Mouse (Mus musculus) E14TG2a.4 (cell line): Measurements from ENCODE around the gene Igfbp4.

Experiments
- CTCF ChIP-seq: conservative IDR thresholded peaks from 2 replicates; pipeline ENCODE4 v1.5.1; 2014; ENCODE audit warnings: low read length
- POU5F1 ChIP-seq: IDR thresholded peaks from 2 replicates; pipeline ENCODE4 v1.6.1; 2014; ENCODE audit warnings: low read length, borderline replicate concordance

DNA sequence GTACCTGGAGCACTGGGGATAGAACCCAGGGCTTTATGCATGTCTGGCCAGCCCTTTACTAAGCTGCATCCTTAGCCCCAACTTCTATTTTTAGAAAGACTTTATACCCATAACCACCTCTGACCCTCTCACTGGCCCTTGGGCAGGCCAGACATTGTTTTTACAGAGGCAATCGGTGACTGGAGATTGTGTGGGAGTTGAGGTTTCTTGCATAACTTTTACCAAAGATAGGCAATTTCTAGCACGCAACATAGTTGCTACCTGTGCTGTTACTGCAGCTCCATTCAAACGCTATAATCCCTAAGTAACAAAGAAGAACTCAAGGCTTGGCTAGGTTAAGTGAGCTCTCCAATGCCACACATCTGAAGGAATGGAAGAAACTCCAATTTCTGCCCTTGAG is 40.5 kb downstream of the Igfbp4 start:
- TF ChIP-seq CTCF: no peak
- TF ChIP-seq POU5F1: no peak
